Comparison of ENCODE assay signal across 9 mouse cellular contexts in the genomic region with DNA sequence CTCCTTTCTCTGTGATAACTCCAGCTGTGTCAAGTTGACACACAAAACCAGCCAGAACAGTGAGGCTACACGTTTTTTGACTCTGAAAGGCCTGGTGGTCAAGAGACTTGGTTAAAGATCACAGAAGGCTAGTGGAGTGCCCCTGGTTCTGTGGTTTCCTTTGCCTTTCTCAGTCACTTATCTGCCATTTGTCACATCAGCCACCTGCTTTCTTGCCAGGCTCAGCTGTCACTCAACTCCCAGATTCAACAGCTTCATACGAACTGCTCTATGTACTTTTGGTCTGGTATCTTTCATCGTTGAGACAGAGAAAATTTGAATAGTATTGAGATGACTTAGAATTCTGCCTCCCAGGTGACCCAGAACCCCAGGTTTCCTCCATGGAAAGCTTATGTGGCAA. TPM values are rescaled to one million over a fixed set of nuclear protein-coding genes. Genes with fewer than 3 reads are reported as not detected.
A peak's percentile ranks its signal among the peaks of the same experiment; 100 is the strongest.
DNase-seq lines count a peak whose midpoint lies in the region; ATAC-seq and TF ChIP-seq lines count a peak whose summit lies in the region.
"Had no signal": no experiment of that assay in that cellular context is flagged by ENCODE, and none has a peak within 500 bp of the region (broad histone marks: within the 10 kb centered on the region; RNA-seq: fewer than 3 reads in every experiment).

No protein-coding gene starts in this region.

- no peaks in the 10 kb centered on the region for H3K36me3 ChIP-seq in megakaryocyte, embryonic 14.5 days (replicated peaks; ENCODE audit: low read length)
- no peaks in the 10 kb centered on the region for H3K36me3 ChIP-seq in limb, embryonic 10.5 days
- H3K36me3 ChIP-seq in stomach, postnatal 0 days (ENCODE audit: control insufficient read depth, insufficient read depth, low read length): no peaks in the 10 kb centered on the region

- H3K27me3 ChIP-seq in megakaryocyte, embryonic 14.5 days (replicated peaks): no peaks in the 10 kb centered on the region
- no peaks in the 10 kb centered on the region for H3K27me3 ChIP-seq in limb, embryonic 10.5 days (ENCODE audit: low read depth, poor library complexity, severe bottlenecking)
- H3K27me3 ChIP-seq in stomach, postnatal 0 days (ENCODE audit: control insufficient read depth, insufficient read depth, low read length): no peaks in the 10 kb centered on the region

- H3K4me1 ChIP-seq in megakaryocyte, embryonic 14.5 days: peaks cover 95% of the 10 kb centered on the region
- H3K4me1 ChIP-seq in limb, embryonic 10.5 days: peaks cover 15% of the 10 kb centered on the region
- H3K4me1 ChIP-seq in stomach, postnatal 0 days (replicated peaks; ENCODE audit: control insufficient read depth, insufficient read depth): no peaks in the 10 kb centered on the region

- no peak for ATAC-seq in megakaryocyte, adult 5-6 weeks (ENCODE audit: poor library complexity, severe bottlenecking)
- no peak for ATAC-seq in stomach, postnatal 0 days (ENCODE audit: low FRiP score, low TSS enrichment)
- ATAC-seq in activated CD4-positive, CD25-positive, alpha-beta regulatory T cell, adult 4 months: no peak

- no peak for TF ChIP-seq EP300 in stomach, postnatal 0 days (optimal IDR thresholded peaks at IDR 0.05)

- H3K4me3 ChIP-seq in megakaryocyte, embryonic 14.5 days (replicated peaks): peak overlapping the region; percentile 89
- H3K4me3 ChIP-seq in limb, embryonic 10.5 days: no peak overlapping the region
- no peak overlapping the region for H3K4me3 ChIP-seq in stomach, postnatal 0 days (ENCODE audit: low read depth, low read length)

- intact Hi-C loops in heart, postnatal 14 days (cut with DNase I): no loop called here

- no peak overlapping the region for H3K4me2 ChIP-seq in stomach, postnatal 0 days (replicated peaks; ENCODE audit: low read depth)

- DNase-seq in heart, adult 8-10 months (ENCODE audit: low spot score): peak; percentile 18
- no peak for DNase-seq in heart, postnatal 14 days
- no peak for DNase-seq in limb, embryonic 10.5 days (ENCODE audit: low spot score)
- no peak for DNase-seq in stomach, postnatal 0 days (ENCODE audit: low spot score)
- no peak for DNase-seq in adrenal gland, adult 8-10 months

- TF ChIP-seq CTCF in stomach, postnatal 0 days (IDR thresholded peaks at IDR 0.05; ENCODE audit: low read depth): no peak

- H3K9me3 ChIP-seq in megakaryocyte, embryonic 14.5 days: no peaks in the 10 kb centered on the region
- H3K9me3 ChIP-seq in limb, embryonic 10.5 days (replicated peaks): no peaks in the 10 kb centered on the region
- H3K9me3 ChIP-seq in stomach, postnatal 0 days (ENCODE audit: control insufficient read depth, low read length): no peaks in the 10 kb centered on the region

- 44% methylated on average over 3 of the region's 3 CpGs for WGBS in limb, embryonic 10.5 days
- 49% methylated on average over 3 of the region's 3 CpGs for WGBS in stomach, postnatal 0 days

- peak overlapping the region; percentile 25; the same call in 1 of the 2 replicates for H3K27ac ChIP-seq in limb, embryonic 10.5 days
- peak overlapping the region; percentile 8; the same call in 1 of the 2 replicates for H3K27ac ChIP-seq in stomach, postnatal 0 days (replicated peaks)
- H3K27ac ChIP-seq: liver, embryonic 14.5 days had no signal

- H3K9ac ChIP-seq in stomach, postnatal 0 days (ENCODE audit: low read length): no peak overlapping the region
- H3K9ac ChIP-seq: liver, embryonic 14.5 days had no signal

RNA-seq across cellular contexts. Expression of gene Myo5c, which starts 21.9 kb away (rescaled TPM):
- 1 to 10 TPM; 3.8 to 7.2 (median 5.3) TPM for total RNA-seq in heart, adult 8-10 months (2022)
- total RNA-seq in heart, postnatal 14 days (2021): 1 to 10 TPM; 5.8 to 6.2 TPM
- polyA plus RNA-seq in megakaryocyte, embryonic 14.5 days (2012; ENCODE audit: insufficient read depth, low replicate concordance): 0.27 TPM in 1 of 2 replicates, not detected in the other
- total RNA-seq in megakaryocyte, adult 5-6 weeks (2015): not detected in 2 replicates
- not detected in 2 replicates for total RNA-seq in megakaryocyte, adult 5-6 weeks (2017)
- polyA plus RNA-seq in limb, embryonic 10.5 days (2016; fragmentation: Nextera tagmentation; extraction: Ambion mirVana): 0.41 and 0.58 TPM in 2 replicates
- 11.4 and 13.2 TPM in 2 replicates for polyA plus RNA-seq in stomach, postnatal 0 days (2015; fragmentation: Nextera tagmentation; extraction: Ambion mirVana)
- polyA plus RNA-seq in activated CD4-positive, CD25-positive, alpha-beta regulatory T cell, adult 4 months (2017; shearing (Covaris generic)): not detected
- total RNA-seq in adrenal gland, adult 8-10 months (2022): 1 to 10 TPM; 1.8 to 2.9 (median 2.3) TPM

RNA-seq across cellular contexts. Expression of gene Gnb5, which starts 52.3 kb away (rescaled TPM):
- 10 to 100 TPM; 20.4 to 25.1 (median 23.8) TPM for total RNA-seq in heart, adult 8-10 months (2022)
- total RNA-seq in heart, postnatal 14 days (2021): 10 to 100 TPM; 28.0 to 29.9 TPM
- 6.7 and 7.5 TPM in 2 replicates for polyA plus RNA-seq in megakaryocyte, embryonic 14.5 days (2012; ENCODE audit: insufficient read depth, low replicate concordance)
- total RNA-seq in megakaryocyte, adult 5-6 weeks (2015): 0.51 TPM in 1 of 2 replicates, not detected in the other
- total RNA-seq in megakaryocyte, adult 5-6 weeks (2017): 0.29 TPM in 1 of 2 replicates, not detected in the other
- 14.3 and 17.8 TPM in 2 replicates for polyA plus RNA-seq in limb, embryonic 10.5 days (2016; fragmentation: Nextera tagmentation; extraction: Ambion mirVana)
- 16.1 and 17.5 TPM in 2 replicates for polyA plus RNA-seq in stomach, postnatal 0 days (2015; fragmentation: Nextera tagmentation; extraction: Ambion mirVana)
- 10 to 100 TPM in 1 of 2 experiments, 1 to 10 TPM in 1; 7.4 to 10.3 TPM for polyA plus RNA-seq in activated CD4-positive, CD25-positive, alpha-beta regulatory T cell, adult 4 months (2017; shearing (Covaris generic))
- 10 to 100 TPM; 56.0 to 79.4 (median 66.8) TPM for total RNA-seq in adrenal gland, adult 8-10 months (2022)

Comparison
In these comparisons a context has a peak if more than half of its experiments do, and no peak if none do; other contexts are left out.
1. RNA of gene Gnb5, which starts 52.3 kb away (total RNA-seq): 56.0 to 79.4 TPM in adrenal gland, adult 8-10 months, 28.0 to 29.9 TPM in heart, postnatal 14 days and 20.4 to 25.1 TPM in heart, adult 8-10 months; 0.29 to 0.51 TPM in megakaryocyte, adult 5-6 weeks; every median in the first group is over 10 times any median in the second.